Mouse (Mus musculus) duodenum, adult 2 months (tissue): Measurements from ENCODE around the gene Coa6. TPM values are rescaled to one million over a fixed set of nuclear protein-coding genes. Genes with fewer than 3 reads are reported as not detected.

Experiments used
- polyA plus RNA-seq: library from polyadenylated mRNA; depleted of rRNA; stranded (reverse); fragments of >200 nt; gene quantifications from 2 replicates; pipeline ENCODE4 v1.2.3, GENCODE M21; 2012; ENCODE audit warnings: low replicate concordance; rRNA removed

The Coa6 gene
- 51.0 and 57.3 TPM in 2 replicates for polyA plus RNA-seq

DNA sequence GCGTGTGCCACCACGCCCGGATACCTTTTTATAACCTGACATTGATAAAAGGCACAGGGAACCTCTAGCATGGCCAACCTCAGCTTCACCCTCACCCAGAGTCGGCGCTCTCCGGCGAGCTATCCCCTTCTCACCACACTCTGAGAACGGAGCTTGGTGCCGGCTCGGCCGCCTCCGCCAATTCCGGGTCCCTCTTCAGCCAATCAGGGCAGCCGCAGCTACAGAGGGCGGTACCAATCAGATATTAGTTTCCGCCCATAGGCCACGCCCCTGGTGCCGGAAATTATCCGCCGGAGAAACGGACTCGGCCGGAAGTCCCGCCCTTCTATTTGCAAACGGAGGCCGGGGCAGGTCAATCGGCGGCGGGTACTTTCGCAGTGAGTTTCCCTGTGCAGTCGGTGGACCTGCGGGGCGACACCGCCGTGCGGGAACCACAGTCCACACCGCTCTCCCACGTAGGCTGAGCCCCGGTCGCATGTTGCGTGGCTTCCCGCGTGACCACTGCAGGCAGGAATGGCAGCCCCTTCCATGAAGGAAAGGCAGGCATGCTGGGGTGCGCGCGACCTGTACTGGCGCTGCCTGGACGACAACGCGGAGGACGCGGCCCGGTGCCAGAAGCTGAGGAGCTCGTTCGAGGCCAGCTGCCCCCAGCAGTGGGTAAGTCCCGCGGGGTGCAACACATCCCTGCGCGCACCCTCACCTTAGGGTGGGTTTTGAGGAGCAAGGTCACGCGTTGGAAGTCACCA, at the start of gene Coa6:
TSS of gene Coa6 (plus strand) at position 342 of the 746 bp plus-strand sequence.

DNA sequence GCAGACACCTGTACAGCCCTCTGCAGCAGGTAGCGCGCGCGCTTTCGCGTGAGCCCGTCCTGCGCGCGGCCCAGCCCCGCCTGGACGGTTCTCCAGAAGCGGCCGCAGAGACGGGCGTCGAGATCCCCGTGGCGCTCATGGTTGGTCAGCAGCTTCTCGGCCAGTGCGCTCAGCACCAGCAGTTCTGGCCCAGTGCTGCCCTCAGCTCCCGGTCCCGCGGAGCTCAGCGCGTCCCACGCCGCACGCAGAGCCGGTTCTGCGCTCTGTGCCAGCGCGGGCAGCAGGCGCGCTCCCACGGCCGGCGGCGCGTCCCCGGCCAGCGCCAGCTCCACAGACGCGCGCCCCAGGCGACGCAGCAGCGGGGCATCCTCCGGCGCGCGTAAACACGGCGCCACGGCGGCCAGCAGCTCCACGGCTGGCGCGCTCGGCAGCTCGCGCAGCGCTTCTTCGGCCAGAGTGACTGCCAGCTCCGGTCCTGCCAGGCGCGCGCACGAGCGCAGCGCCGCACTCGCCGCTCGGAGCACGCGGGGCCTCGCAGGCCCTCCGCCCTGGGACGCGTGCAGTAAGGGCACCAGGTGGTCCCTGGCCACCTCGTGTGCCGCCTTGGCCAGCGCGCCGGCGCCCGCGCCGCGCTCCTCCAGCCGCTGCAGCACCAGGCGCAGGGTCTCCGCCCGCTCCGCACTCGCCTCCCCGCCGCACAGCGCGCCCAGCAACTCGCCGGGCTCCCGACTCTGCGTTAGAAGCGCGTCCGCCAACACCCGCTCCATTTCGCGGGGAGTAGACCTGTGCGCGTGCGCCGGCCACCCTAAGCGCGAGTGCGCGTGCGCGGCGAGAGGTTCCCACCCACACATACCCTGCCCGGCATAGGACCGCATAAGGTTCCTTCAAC, 52.2 kb downstream of the Coa6 start, which contains the start of gene Tarbp1:
TSS of gene Tarbp1 (minus strand) at position 767 of the 889 bp plus-strand sequence.

Other genes with a start within 250 kb of the Coa6 start
- gene Slc35f3, start 124.0 kb upstream of the Coa6 start, polyA plus RNA-seq = 0.07 and 0.14 TPM in 2 replicates
- gene Tarbp1, start 52.5 kb downstream of the Coa6 start, polyA plus RNA-seq = 0.81 and 2.0 TPM in 2 replicates
- 75.2 and 81.3 TPM in 2 replicates for gene Irf2bp2, start 171.5 kb downstream of the Coa6 start, polyA plus RNA-seq